Mouse (Mus musculus) CH12.LX (cell line): ENCODE results near the gene Ski. TPM values are rescaled to one million over a fixed set of nuclear protein-coding genes. Genes with fewer than 3 reads are reported as not detected.

Source experiments
- DNase-seq: peaks from one replicate; pipeline ENCODE4 v3.0.0-alpha.2; 2013; ENCODE audit errors: extremely low read depth
- H3K27ac ChIP-seq: 2 replicates; pipeline ENCODE4 v1.5.1; 2012; ENCODE audit warnings: low read depth, mild to moderate bottlenecking, control low read depth, moderate library complexity; ENCODE audit not compliant: insufficient read depth
- H3K27me3 ChIP-seq: replicated peaks from 2 replicates; pipeline ENCODE3; 2012; ENCODE audit warnings: inconsistent platforms
- H3K36me3 ChIP-seq, 2 experiments: replicated peaks in 1 of 2; 2 replicates each; pipeline versions ENCODE3 to v1.6.1; 2012; ENCODE audit warnings: inconsistent platforms in 1 of 2, low read length in 1 of 2, mild to moderate bottlenecking in 1 of 2, mixed read lengths in 1 of 2, moderate library complexity in 1 of 2; ENCODE audit not compliant: control insufficient read depth in 1 of 2, insufficient read depth in 1 of 2
- H3K4me1 ChIP-seq, 2 experiments: 2 replicates each; pipeline ENCODE4 v1.6.1; 2012; ENCODE audit warnings: inconsistent platforms in 1 of 2, moderate library complexity in 1 of 2; ENCODE audit not compliant: insufficient read depth in 2 of 2, control insufficient read depth in 1 of 2
- H3K4me2 ChIP-seq: 2 replicates; pipeline ENCODE4 v1.6.1; 2012; ENCODE audit warnings: low read depth, mild to moderate bottlenecking, control low read depth; ENCODE audit not compliant: poor library complexity, insufficient read depth, severe bottlenecking
- H3K4me3 ChIP-seq, 3 experiments: fragments of 150-350 bp in 1 of 3; sonication (generic) in 1 of 3; replicated peaks in 1 of 3; 2 replicates each; pipeline versions ENCODE3 to v1.5.1; 2011 to 2012; ENCODE audit warnings: low read depth in 2 of 3, low read length in 2 of 3, mild to moderate bottlenecking in 2 of 3, moderate library complexity in 2 of 3, control low read depth in 1 of 3, improper control_type of control experiment in 1 of 3, inconsistent platforms in 1 of 3, mixed read lengths in 1 of 3; ENCODE audit not compliant: poor library complexity in 1 of 3
- H3K79me2 ChIP-seq: replicated peaks from 2 replicates; pipeline ENCODE4 v1.6.1; 2012; ENCODE audit warnings: mild to moderate bottlenecking, moderate library complexity; ENCODE audit not compliant: control insufficient read depth, poor library complexity, insufficient read depth, severe bottlenecking; ENCODE audit errors: extremely low read depth
- H3K9ac ChIP-seq: 2 replicates; pipeline ENCODE4 v1.6.1; 2012; ENCODE audit warnings: low read depth, mild to moderate bottlenecking, control low read depth, moderate library complexity; ENCODE audit not compliant: insufficient read depth
- H3K9me3 ChIP-seq: replicated peaks from 2 replicates; pipeline ENCODE3; 2012; ENCODE audit warnings: low read length, inconsistent platforms, mixed read lengths
- BHLHE40 ChIP-seq: IDR thresholded peaks from 2 replicates; pipeline ENCODE4 v1.6.1; 2011; ENCODE audit warnings: mild to moderate bottlenecking, low read depth, low read length, improper control_type of control experiment
- CTCF ChIP-seq, 2 experiments: IDR thresholded peaks in 1 of 2; conservative IDR thresholded peaks in 1 of 2; 2 replicates each; pipeline ENCODE4 v1.5.1; 2011 to 2012; ENCODE audit warnings: low read depth in 2 of 2, low read length in 2 of 2, improper control_type of control experiment in 1 of 2, inconsistent platforms in 1 of 2, mild to moderate bottlenecking in 1 of 2, moderate library complexity in 1 of 2
- ELF1 ChIP-seq: IDR thresholded peaks from 2 replicates; pipeline ENCODE4 v1.6.1; 2014; ENCODE audit warnings: low read depth, mild to moderate bottlenecking, inconsistent platforms, low read length, improper control_type of control experiment
- EP300 ChIP-seq: IDR thresholded peaks from 2 replicates; pipeline ENCODE4 v1.6.1; 2011; ENCODE audit warnings: low read length, improper control_type of control experiment
- ETS1 ChIP-seq: conservative IDR thresholded peaks from 2 replicates; pipeline ENCODE4 v1.6.1; 2012; ENCODE audit warnings: low read depth, mild to moderate bottlenecking, inconsistent platforms, low read length, improper control_type of control experiment, moderate library complexity
- IRF4 ChIP-seq: IDR thresholded peaks from 2 replicates; pipeline ENCODE4 v1.6.1; 2014; ENCODE audit warnings: low read depth, mild to moderate bottlenecking, inconsistent platforms, low read length, improper control_type of control experiment
- JUN ChIP-seq: IDR thresholded peaks from 2 replicates; pipeline ENCODE4 v1.6.1; 2011; ENCODE audit warnings: low read depth, mild to moderate bottlenecking, low read length, improper control_type of control experiment, moderate library complexity; ENCODE audit not compliant: insufficient read depth
- JUND ChIP-seq: conservative IDR thresholded peaks from 2 replicates; pipeline ENCODE4 v1.6.1; 2011; ENCODE audit warnings: low read depth, low read length, improper control_type of control experiment
- MAZ ChIP-seq: IDR thresholded peaks from 2 replicates; pipeline ENCODE4 v1.6.1; 2012; ENCODE audit warnings: low read depth, mild to moderate bottlenecking, inconsistent platforms, low read length, improper control_type of control experiment, moderate library complexity
- MEF2A ChIP-seq: IDR thresholded peaks from 2 replicates; pipeline ENCODE4 v1.6.1; 2014; ENCODE audit warnings: low read depth, mild to moderate bottlenecking, inconsistent platforms, low read length, improper control_type of control experiment, borderline replicate concordance
- NRF1 ChIP-seq: IDR thresholded peaks from 2 replicates; pipeline ENCODE4 v1.6.1; 2014; ENCODE audit warnings: low read depth, mild to moderate bottlenecking, inconsistent platforms, low read length, improper control_type of control experiment, moderate library complexity
- PAX5 ChIP-seq: IDR thresholded peaks from 2 replicates; pipeline ENCODE4 v1.6.1; 2012; ENCODE audit warnings: low read length, inconsistent platforms, mixed read lengths
- SIN3A ChIP-seq: IDR thresholded peaks from 2 replicates; pipeline ENCODE4 v1.6.1; 2012; ENCODE audit warnings: low read length, improper control_type of control experiment, inconsistent platforms
- TCF12 ChIP-seq: IDR thresholded peaks from 2 replicates; pipeline ENCODE4 v1.6.1; 2014; ENCODE audit warnings: low read depth, mild to moderate bottlenecking, inconsistent platforms, low read length, improper control_type of control experiment
- USF1 ChIP-seq: IDR thresholded peaks from 2 replicates; pipeline ENCODE4 v1.6.1; 2014; ENCODE audit warnings: low read depth, mild to moderate bottlenecking, inconsistent platforms, low read length, improper control_type of control experiment
- USF2 ChIP-seq: conservative IDR thresholded peaks from 2 replicates; pipeline ENCODE4 v1.6.1; 2011; ENCODE audit warnings: low read depth, low read length, improper control_type of control experiment
- ZMIZ1 ChIP-seq: IDR thresholded peaks from 2 replicates; pipeline ENCODE4 v1.6.1; 2012; ENCODE audit warnings: low read depth, mild to moderate bottlenecking, inconsistent platforms, low read length, improper control_type of control experiment
- dilution Hi-C: fragments of 300-500 bp; cut with MboI; formaldehyde crosslinking; loops from 2 replicates; pipeline ENCODE4 v1.14.3; 2020; ENCODE audit warnings: low sequenced_read_pairs; ENCODE audit not compliant: extremely low pct_unique_long_range_greater_than_20kb, extremely low pct_ligation_motif_present
- in situ Hi-C: fragments of 300-500 bp; cut with MboI; formaldehyde crosslinking; loops from 3 replicates; pipeline ENCODE4 v1.14.3; 2019; ENCODE audit warnings: low sequenced_read_pairs, low pct_ligation_motif_present, low pct_unique_long_range_greater_than_20kb, mixed read lengths
- polyA plus RNA-seq: library from polyadenylated mRNA; unstranded; fragments of >175 nt; gene quantifications from 2 replicates; pipeline ENCODE4 v1.2.1, GENCODE M21; 2012; ENCODE audit warnings: low read depth; ENCODE audit not compliant: insufficient read length
- total RNA-seq, 2 experiments: library from RNA; depleted of rRNA; stranded (reverse); fragments of 300-350 nt in 1 of 2; fragments of >200 nt in 1 of 2; gene quantifications; 2 replicates each; pipeline ENCODE4 v1.2.3; 2012 to 2014

The Ski gene
- total and polyA plus RNA-seq, 3 experiments: 4.1 to 17.9 (median 10.1) TPM

GRCm38 (mm10) chr4:155235311-155236119 lies 13.1 kb upstream of the Ski start:
- in situ Hi-C loops (loop anchor here (25.0 kb wide), 1 partner anchor 273 kb away; the partner anchor contains the start of genes Hes5 and Pank4), dilution Hi-C loops (no loop called here)
- no peaks in the 10 kb centered on the region for H3K79me2 ChIP-seq
- DNase-seq: no peak
- H3K36me3 ChIP-seq: no peaks in the 10 kb centered on the region
- no peak overlapping the region for H3K27ac ChIP-seq
- peak; percentile 58; the same call in 1 of the 2 replicates for TF ChIP-seq MEF2A
- TF ChIP-seq SIN3A: 0 out of 2 replicates have a peak, but pooled peaks have one; percentile 14
- TF ChIP-seq TCF12: peak; percentile 41; the same call in 1 of the 2 replicates
- peak; percentile 47; the same call in 1 of the 2 replicates for TF ChIP-seq JUN
- no peak for TF ChIP-seq BHLHE40
- TF ChIP-seq ETS1: 0 out of 2 replicates have a peak, but pooled peaks have one; percentile 2
- TF ChIP-seq JUND: 0 out of 2 replicates have a peak, but pooled peaks have one; percentile 22
- no peak for TF ChIP-seq MAZ
- no peak overlapping the region for H3K9ac ChIP-seq
- H3K4me2 ChIP-seq: peak overlapping the region; percentile 13; the same call in 1 of the 2 replicates
- peaks cover 27% of the 10 kb centered on the region for H3K27me3 ChIP-seq
- peaks cover 44 to 48% of the 10 kb centered on the region in 2 experiments for H3K4me1 ChIP-seq
- no peaks in the 10 kb centered on the region for H3K9me3 ChIP-seq
- H3K4me3 ChIP-seq: no peak overlapping the region

GRCm38 (mm10) chr4:155234371-155235310 lies 12.2 kb upstream of the Ski start:
- H3K9ac ChIP-seq: no peak overlapping the region
- dilution Hi-C loops: no loop called here
- peak; percentile 70 for TF ChIP-seq ELF1
- no peak for TF ChIP-seq USF2
- TF ChIP-seq MAZ: 0 out of 2 replicates have a peak, but pooled peaks have one; percentile 13
- no peak for TF ChIP-seq NRF1
- no peak for TF ChIP-seq USF1
- no peak for TF ChIP-seq PAX5
- TF ChIP-seq CTCF (conservative IDR thresholded peaks at IDR 0.05 in 1 of 2, IDR thresholded peaks at IDR 0.05 in 1 of 2; ENCODE audit: low read depth in 2 of 2, low read length in 2 of 2): no peak
- TF ChIP-seq SIN3A: 0 out of 2 replicates have a peak, but pooled peaks have one; percentile 38
- no peak for TF ChIP-seq ZMIZ1
- peak; percentile 50; the same call in 1 of the 2 replicates for TF ChIP-seq IRF4
- 0 out of 2 replicates have a peak, but pooled peaks have one; percentile 6 for TF ChIP-seq ETS1
- TF ChIP-seq EP300: peak; percentile 75
- H3K27ac ChIP-seq: peak overlapping the region; percentile 22
- H3K9me3 ChIP-seq: no peaks in the 10 kb centered on the region
- H3K4me3 ChIP-seq: no peak overlapping the region
- in situ Hi-C loops: loop anchor here (5.0 to 25.0 kb wide), 2 partner anchors 72 to 272 kb away; partner anchors contain the start of genes Hes5 and Pank4
- peak overlapping the region; percentile 30 for H3K4me2 ChIP-seq
- H3K79me2 ChIP-seq: no peaks in the 10 kb centered on the region
- peaks cover 25% of the 10 kb centered on the region for H3K27me3 ChIP-seq
- DNase-seq: peak; percentile 68
- no peaks in the 10 kb centered on the region for H3K36me3 ChIP-seq
- peaks cover 44 to 48% of the 10 kb centered on the region in 2 experiments for H3K4me1 ChIP-seq
